Mouse (Mus musculus) embryonic fibroblast, embryonic 13.5 days (primary cell): ENCODE measurements around the gene Mill2. TPM values are rescaled to one million over a fixed set of nuclear protein-coding genes. Genes with fewer than 3 reads are reported as not detected.
"Not testable (repeated sequence)": the region's sequence is repeated elsewhere in the genome, so short reads cannot be mapped to it uniquely, and the experiment has no call there.

Source experiments
- H3K27ac ChIP-seq: 2 replicates; pipeline ENCODE4 v1.5.1; 2012; ENCODE audit warnings: low read length, control low read depth, inconsistent platforms; ENCODE audit not compliant: insufficient read depth
- H3K4me1 ChIP-seq: 2 replicates; pipeline ENCODE4 v1.6.1; 2011; ENCODE audit warnings: low read length; ENCODE audit not compliant: control insufficient read depth, insufficient read depth
- H3K4me3 ChIP-seq: 2 replicates; pipeline ENCODE4 v1.5.1; 2011; ENCODE audit warnings: mild to moderate bottlenecking, control low read depth, low read length; ENCODE audit not compliant: insufficient read depth
- CTCF ChIP-seq: IDR thresholded peaks from 2 replicates; pipeline ENCODE4 v1.5.1; 2011; ENCODE audit warnings: mild to moderate bottlenecking, control low read depth, low read length, moderate library complexity, borderline replicate concordance; ENCODE audit not compliant: insufficient read depth
- POLR2A ChIP-seq: IDR thresholded peaks from 2 replicates; pipeline ENCODE4 v1.6.1; 2011; ENCODE audit warnings: low read depth, mild to moderate bottlenecking, control low read depth, low read length, moderate library complexity
- polyA plus RNA-seq: library from polyadenylated mRNA; stranded (reverse); fragments of >200 nt; gene quantifications from 2 replicates; pipeline ENCODE4 v1.2.4, GENCODE M21; 2011; ENCODE audit warnings: low read depth; ENCODE audit not compliant: missing spikeins, insufficient read length

Mill2 gene
- 1.8 and 3.0 TPM in 2 replicates for polyA plus RNA-seq

DNA sequence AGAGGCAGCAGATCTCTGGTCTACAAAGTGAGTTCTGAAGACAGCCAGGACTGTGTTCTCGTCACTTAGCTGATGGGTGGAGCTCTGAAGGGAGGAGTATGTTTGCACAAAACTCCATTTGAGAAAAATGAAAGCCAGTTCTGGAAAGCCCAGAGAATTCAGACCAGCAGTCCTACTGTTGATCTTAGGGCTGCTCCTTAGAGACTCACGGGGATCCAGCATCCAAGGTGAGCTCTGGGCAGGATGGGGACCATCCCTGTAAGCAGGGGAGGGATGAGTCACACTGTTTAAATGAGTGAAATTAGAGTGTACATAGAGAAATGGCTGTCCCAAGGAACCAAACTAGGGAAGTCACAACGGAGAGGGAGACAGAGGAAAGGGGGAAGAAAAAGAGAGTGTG is at the start of gene Mill2:
TSS of gene Mill2 (plus strand) at position 102 of the 400 bp plus-strand sequence.
- TF ChIP-seq CTCF (no peak), POLR2A (peak; percentile 37)

GRCm38 (mm10) chr7:18790671-18791070 is 49.1 kb upstream of the Mill2 start:
- H3K27ac ChIP-seq, H3K4me3 ChIP-seq, H3K4me1 ChIP-seq: not testable (repeated sequence)

More for the DNA sequence above, at the start of gene Mill2:
- peak within 1 kb of the TSS; percentile 76 for H3K27ac ChIP-seq
- no peaks in the 10 kb centered on the region for H3K4me1 ChIP-seq
- H3K4me3 ChIP-seq = peak within 1 kb of the TSS; percentile 42

DNA sequence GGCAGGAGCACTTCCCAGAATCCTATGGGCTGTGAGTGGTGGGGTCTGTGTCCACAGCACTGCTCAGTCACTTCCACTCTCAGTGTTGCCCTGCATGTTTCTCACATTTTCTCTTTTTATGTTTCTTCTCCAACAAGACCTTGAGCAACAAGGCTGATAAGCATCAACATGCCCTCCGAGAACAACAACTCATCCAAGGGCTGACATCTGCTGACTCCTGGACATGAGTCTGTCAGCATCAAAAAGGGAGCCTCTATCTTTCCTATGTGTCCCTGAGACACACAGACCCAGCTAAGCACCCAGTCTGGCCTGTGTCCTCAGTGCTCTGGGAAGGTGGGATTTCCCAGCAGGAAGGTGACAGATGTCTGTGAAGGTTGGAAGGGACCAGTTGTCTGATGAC is 41.3 kb upstream of the Mill2 start, which contains the start of gene Psg19:
TSS of gene Psg19 (minus strand) at position 101 of the 400 bp plus-strand sequence.
- H3K27ac ChIP-seq = no peak within 1 kb of the TSS
- TF ChIP-seq POLR2A (no peak), CTCF (no peak)
- 0 out of 2 replicates have a peak, but pooled peaks cover 5% of the 10 kb centered on the region for H3K4me1 ChIP-seq
- H3K4me3 ChIP-seq = no peak within 1 kb of the TSS

DNA sequence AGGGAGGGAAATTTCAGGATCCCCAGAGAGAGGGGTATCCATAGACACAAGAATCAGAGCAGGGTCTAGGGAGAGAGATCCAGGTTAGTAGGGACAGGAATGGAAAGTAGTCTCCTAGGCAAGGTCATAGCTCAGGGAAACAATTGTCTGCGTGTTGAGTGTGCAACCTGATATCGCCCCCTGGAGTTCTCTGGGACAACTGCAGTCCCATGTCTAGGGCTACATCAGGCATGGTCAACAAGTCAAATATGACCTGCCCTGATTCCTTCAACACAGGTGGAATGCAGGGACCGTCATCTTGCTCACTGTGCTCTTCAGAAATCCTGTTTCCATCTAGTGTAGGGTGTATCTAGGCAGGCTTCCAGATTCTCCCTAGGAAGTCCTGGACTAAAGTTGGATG is 40.6 kb upstream of the Mill2 start:
- no peak overlapping the region for H3K4me3 ChIP-seq
- H3K4me1 ChIP-seq = peaks cover 10% of the 10 kb centered on the region; the same call in 1 of the 2 replicates
- TF ChIP-seq CTCF = no peak
- no peak for TF ChIP-seq POLR2A
- no peak overlapping the region for H3K27ac ChIP-seq

DNA sequence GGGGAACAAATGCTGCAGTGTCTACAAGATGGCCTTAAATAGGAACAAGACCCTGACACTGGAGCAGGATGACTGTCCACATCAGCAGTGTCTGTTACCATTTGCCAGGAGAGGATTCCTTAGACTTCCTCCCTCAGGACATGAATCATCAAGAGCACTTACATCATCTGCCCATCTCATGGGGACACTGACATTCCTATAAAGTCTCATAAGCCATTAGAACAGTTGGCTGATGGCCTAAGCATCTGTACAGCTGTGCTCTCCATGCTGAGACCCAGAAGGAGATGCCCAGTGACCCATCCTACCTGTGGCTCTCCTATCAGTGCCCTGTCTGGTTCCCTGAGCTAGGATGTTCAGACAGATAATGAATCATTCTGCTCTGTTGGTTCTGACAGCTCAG is 36.2 kb upstream of the Mill2 start:
- H3K27ac ChIP-seq = no peak overlapping the region
- TF ChIP-seq CTCF (no peak), POLR2A (no peak)
- no peak overlapping the region for H3K4me3 ChIP-seq
- peaks cover 10% of the 10 kb centered on the region; the same call in 1 of the 2 replicates for H3K4me1 ChIP-seq

GRCm38 (mm10) chr7:18818301-18818700 is 21.5 kb upstream of the Mill2 start:
- no peak for TF ChIP-seq POLR2A
- TF ChIP-seq CTCF = no peak
- H3K4me3 ChIP-seq = no peak overlapping the region
- H3K27ac ChIP-seq = no peak overlapping the region
- no peaks in the 10 kb centered on the region for H3K4me1 ChIP-seq

- Histone ChIP-seq H3K27ac (no peak within 1 kb of the TSS), H3K4me3 (no peak within 1 kb of the TSS), H3K4me1 (no peaks in the 10 kb centered on the region)
- no peak for TF ChIP-seq CTCF
- no peak for TF ChIP-seq POLR2A
Measured at GRCm38 (mm10) chr7:18821507-18821906, 18.3 kb upstream of the Mill2 start, which contains the start of gene Psg17. TSS of gene Psg17 (minus strand) at chr7:18821607.

- H3K27ac ChIP-seq = no peak overlapping the region
- no peaks in the 10 kb centered on the region for H3K4me1 ChIP-seq
- TF ChIP-seq CTCF = no peak
- no peak for TF ChIP-seq POLR2A
- H3K4me3 ChIP-seq = no peak overlapping the region
Measured at GRCm38 (mm10) chr7:18827792-18828546, 11.8 kb upstream of the Mill2 start.

DNA sequence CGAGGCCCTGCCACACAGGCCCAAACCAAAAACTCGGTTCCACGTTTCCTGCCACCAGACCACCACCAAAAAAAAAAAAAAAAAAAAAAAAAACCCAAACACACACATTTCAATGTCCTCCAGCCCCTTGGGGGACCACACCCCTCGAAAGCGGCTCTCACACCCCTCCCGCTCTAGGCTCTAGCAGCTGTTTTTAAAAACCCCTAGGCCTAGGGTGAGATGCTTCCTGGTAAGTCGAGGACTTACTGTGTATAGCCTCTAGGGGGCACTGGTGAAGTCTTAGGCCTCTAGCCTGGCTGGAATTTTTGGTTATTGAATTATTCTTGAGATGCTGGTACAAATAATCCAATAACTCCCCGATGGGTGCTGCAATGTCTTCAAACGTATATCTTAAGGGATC is 11.2 kb upstream of the Mill2 start:
- no peaks in the 10 kb centered on the region for H3K4me1 ChIP-seq
- H3K4me3 ChIP-seq = no peak overlapping the region
- TF ChIP-seq POLR2A (no peak), CTCF (no peak)
- no peak overlapping the region for H3K27ac ChIP-seq

DNA sequence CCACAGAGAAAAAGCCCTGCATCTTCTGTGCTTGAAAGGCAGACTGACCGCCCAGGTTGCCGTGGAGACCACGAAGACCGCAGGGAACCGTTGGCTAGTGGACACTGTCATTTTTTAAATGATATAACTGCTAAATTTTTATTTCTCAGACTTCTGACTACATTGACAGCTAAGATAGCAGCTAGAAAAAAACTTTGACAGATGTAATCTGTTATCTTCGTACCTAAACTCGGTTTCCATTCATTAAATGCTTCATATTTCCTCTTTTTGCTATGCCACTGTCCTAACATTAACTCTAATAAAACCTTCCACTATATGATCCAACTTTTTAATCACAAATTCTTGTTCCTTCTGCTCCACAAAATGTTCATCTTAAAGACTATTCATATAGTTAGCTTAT is 10.2 kb upstream of the Mill2 start:
- TF ChIP-seq POLR2A (no peak), CTCF (no peak)
- no peak overlapping the region for H3K27ac ChIP-seq
- no peak overlapping the region for H3K4me3 ChIP-seq
- H3K4me1 ChIP-seq = no peaks in the 10 kb centered on the region

GRCm38 (mm10) chr7:18832298-18832697 is 7.5 kb upstream of the Mill2 start:
- Histone ChIP-seq H3K4me1 (no peaks in the 10 kb centered on the region), H3K4me3 (no peak overlapping the region), H3K27ac (no peak overlapping the region)
- TF ChIP-seq CTCF = no peak; the same call in 1 of the 2 replicates
- no peak for TF ChIP-seq POLR2A
